Mouse (Mus musculus) C2C12 (cell line): ENCODE measurements around the gene Stk4. TPM values are rescaled to one million over a fixed set of nuclear protein-coding genes. Genes with fewer than 3 reads are reported as not detected.

Source experiments
- H3K27me3 ChIP-seq: one replicate; pipeline ENCODE4 v1.6.1; 2011; ENCODE audit not compliant: control insufficient read depth, insufficient read depth, insufficient read length
- H3K36me3 ChIP-seq: one replicate; pipeline ENCODE4 v1.6.1; 2011; ENCODE audit not compliant: control insufficient read depth, insufficient read depth
- H3K4me3 ChIP-seq: one replicate; pipeline ENCODE4 v1.5.1; 2011; ENCODE audit warnings: mild to moderate bottlenecking, control low read depth; ENCODE audit not compliant: poor library complexity, insufficient read depth, severe bottlenecking
- H3K79me2 ChIP-seq: one replicate; pipeline ENCODE4 v1.6.1; 2011; ENCODE audit not compliant: control insufficient read depth, insufficient read depth
- H3K79me3 ChIP-seq: one replicate; pipeline ENCODE4 v1.6.1; 2011; ENCODE audit warnings: low read depth, control low read depth
- H3ac ChIP-seq: one replicate; pipeline ENCODE3; 2011; ENCODE audit warnings: low read depth; ENCODE audit not compliant: control insufficient read depth, insufficient read length
- CEBPB ChIP-seq: IDR thresholded peaks from one replicate; pipeline ENCODE4 v1.6.1; 2011; ENCODE audit warnings: low read depth, mild to moderate bottlenecking, control low read depth, moderate library complexity
- CTCF ChIP-seq: IDR thresholded peaks from one replicate; pipeline ENCODE4 v1.5.1; 2011; ENCODE audit not compliant: control insufficient read depth, insufficient read depth, insufficient read length
- FOSL1 ChIP-seq: IDR thresholded peaks from one replicate; pipeline ENCODE4 v1.8.0; 2011; ENCODE audit warnings: mild to moderate bottlenecking, low read length; ENCODE audit not compliant: poor library complexity, insufficient read depth, severe bottlenecking
- MAX ChIP-seq: IDR thresholded peaks from one replicate; pipeline ENCODE4 v1.6.1; 2011; ENCODE audit warnings: mild to moderate bottlenecking, control low read depth
- MYOD1 ChIP-seq: IDR thresholded peaks from one replicate; pipeline ENCODE4 v1.6.1; 2011; ENCODE audit warnings: low read depth; ENCODE audit not compliant: control insufficient read depth, insufficient read length
- MYOG ChIP-seq: IDR thresholded peaks from one replicate; pipeline ENCODE4 v1.6.1; 2011; ENCODE audit not compliant: control insufficient read depth, insufficient read length; ENCODE audit errors: extremely low read depth
- USF1 ChIP-seq: IDR thresholded peaks from one replicate; pipeline ENCODE4 v1.6.1; 2011; ENCODE audit warnings: low read depth, mild to moderate bottlenecking, control low read depth, moderate library complexity
- polyA plus RNA-seq: library from polyadenylated mRNA; unstranded; fragments of >200 nt; fragmentation: generic; extraction: Trizol; gene quantifications from one replicate; pipeline ENCODE4 v1.2.1, GENCODE M21; 2012; ENCODE audit warnings: missing spikeins

Stk4 gene
- polyA plus RNA-seq, 1 experiment: 9.5 TPM

GRCm38 (mm10) chr2:164082175-164082574, 12.1 kb downstream of the Stk4 start:
- TF ChIP-seq MAX (no peak), USF1 (no peak), CTCF (no peak), FOSL1 (no peak), MYOD1 (no peak), CEBPB (no peak), MYOG (no peak)
- peaks cover 74% of the 10 kb centered on the region for H3K36me3 ChIP-seq
- H3K27me3 ChIP-seq: no peaks in the 10 kb centered on the region
- peaks cover 16% of the 10 kb centered on the region for H3K79me2 ChIP-seq
- no peak overlapping the region for H3K4me3 ChIP-seq
- H3K79me3 ChIP-seq: peaks cover 8% of the 10 kb centered on the region
- H3ac ChIP-seq: no peak overlapping the region

DNA sequence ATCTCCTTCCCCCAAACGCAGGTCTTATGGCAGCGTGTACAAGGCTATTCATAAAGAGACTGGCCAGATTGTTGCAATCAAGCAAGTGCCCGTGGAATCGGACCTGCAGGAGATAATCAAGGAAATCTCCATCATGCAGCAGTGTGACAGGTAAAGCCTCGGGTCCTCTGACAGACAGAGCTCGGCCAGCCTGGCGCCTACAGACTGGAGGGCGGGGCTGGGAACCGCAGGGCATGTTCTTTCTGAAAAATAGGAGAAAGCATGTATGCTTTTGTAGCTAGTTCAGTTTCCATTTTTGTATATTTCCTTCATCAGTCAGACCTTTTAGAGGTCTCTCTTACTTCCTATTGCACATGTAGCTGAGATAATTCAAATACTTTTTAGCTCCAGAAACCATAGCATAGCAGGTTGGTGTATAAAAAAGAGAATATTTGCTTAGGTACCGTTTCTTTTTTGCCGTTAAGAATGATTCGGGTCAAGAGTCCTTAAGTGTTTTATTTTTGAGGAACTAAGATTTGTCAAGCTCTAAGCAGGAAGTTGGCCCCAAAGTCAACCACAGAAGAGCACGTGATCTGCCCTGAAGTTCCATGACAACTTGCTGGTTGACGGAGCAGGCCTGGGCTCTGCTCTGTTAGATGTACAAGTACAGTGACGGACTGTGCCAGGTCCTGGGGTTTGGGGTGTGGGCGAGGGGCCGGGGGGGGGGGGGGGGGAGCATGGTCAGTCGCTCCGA, 13.7 kb downstream of the Stk4 start:
- TF ChIP-seq CEBPB (no peak), MYOG (no peak), CTCF (no peak), FOSL1 (no peak), USF1 (no peak), MYOD1 (no peak), MAX (no peak)
- no peaks in the 10 kb centered on the region for H3K27me3 ChIP-seq
- no peak overlapping the region for H3ac ChIP-seq
- H3K79me3 ChIP-seq: no peaks in the 10 kb centered on the region
- peaks cover 82% of the 10 kb centered on the region for H3K36me3 ChIP-seq
- no peaks in the 10 kb centered on the region for H3K79me2 ChIP-seq
- H3K4me3 ChIP-seq: no peak overlapping the region

DNA sequence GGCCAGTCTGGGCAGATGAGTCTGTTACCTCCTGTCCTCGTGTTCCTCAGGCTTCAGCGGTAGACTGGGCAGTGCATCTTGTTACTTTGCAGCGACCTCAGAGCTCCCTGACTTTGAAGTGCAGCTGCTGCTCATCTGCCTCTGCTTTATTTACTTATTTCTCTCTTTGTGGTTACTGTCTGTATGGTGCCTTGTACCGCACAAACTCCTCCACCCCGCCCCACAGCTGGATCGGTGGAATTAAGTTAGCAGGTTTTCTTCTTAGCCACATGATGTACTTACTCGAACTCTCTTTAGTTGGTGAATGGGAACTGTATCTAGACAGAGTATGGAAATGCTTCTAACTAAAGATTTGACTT, 14.2 kb downstream of the Stk4 start:
- Histone ChIP-seq H3ac (no peak overlapping the region), H3K79me2 (no peaks in the 10 kb centered on the region), H3K27me3 (no peaks in the 10 kb centered on the region), H3K36me3 (peaks cover 87% of the 10 kb centered on the region), H3K79me3 (no peaks in the 10 kb centered on the region), H3K4me3 (no peak overlapping the region)
- TF ChIP-seq MAX (no peak), FOSL1 (no peak), MYOD1 (no peak), USF1 (no peak), CEBPB (no peak), MYOG (no peak), CTCF (no peak)

GRCm38 (mm10) chr2:164087416-164088017, 17.4 kb downstream of the Stk4 start:
- TF ChIP-seq CEBPB: no peak
- no peak for TF ChIP-seq FOSL1
- TF ChIP-seq MAX: no peak
- TF ChIP-seq USF1: no peak
- no peak for TF ChIP-seq CTCF
- TF ChIP-seq MYOD1: no peak
- TF ChIP-seq MYOG: no peak

DNA sequence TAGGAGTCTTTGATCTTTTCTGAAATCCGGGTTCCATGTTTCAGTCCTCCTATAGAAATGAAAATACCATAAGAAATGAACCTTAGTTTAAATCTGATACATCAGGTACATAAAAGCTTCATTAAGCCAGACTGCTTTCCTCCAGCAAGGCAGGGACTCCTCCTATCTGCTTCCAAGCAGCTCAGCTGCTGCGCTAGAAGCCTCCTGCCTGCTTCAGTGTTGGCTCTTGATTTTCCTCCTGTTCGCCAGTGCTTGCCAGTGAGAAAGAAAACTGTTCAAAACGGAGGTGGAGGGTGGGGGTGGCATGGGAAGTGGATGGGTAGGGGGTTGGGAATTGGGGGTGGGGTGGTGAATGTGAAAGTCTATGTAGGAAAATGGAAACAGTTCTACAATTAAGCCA, 19.4 kb downstream of the Stk4 start:
- H3K36me3 ChIP-seq: peaks cover 56% of the 10 kb centered on the region
- no peaks in the 10 kb centered on the region for H3K79me3 ChIP-seq
- H3K27me3 ChIP-seq: no peaks in the 10 kb centered on the region
- peaks cover 8% of the 10 kb centered on the region for H3K79me2 ChIP-seq
- no peak overlapping the region for H3K4me3 ChIP-seq
- no peak overlapping the region for H3ac ChIP-seq
- no peak for TF ChIP-seq MYOG
- no peak for TF ChIP-seq CEBPB
- TF ChIP-seq CTCF: no peak
- TF ChIP-seq FOSL1: no peak
- no peak for TF ChIP-seq MAX
- no peak for TF ChIP-seq MYOD1
- TF ChIP-seq USF1: no peak

More at GRCm38 (mm10) chr2:164087416-164088017, 17.4 kb downstream of the Stk4 start:
- no peak overlapping the region for H3K4me3 ChIP-seq
- peaks cover 73% of the 10 kb centered on the region for H3K36me3 ChIP-seq
- H3K79me2 ChIP-seq: peaks cover 8% of the 10 kb centered on the region
- no peaks in the 10 kb centered on the region for H3K79me3 ChIP-seq
- H3K27me3 ChIP-seq: no peaks in the 10 kb centered on the region
- H3ac ChIP-seq: no peak overlapping the region

DNA sequence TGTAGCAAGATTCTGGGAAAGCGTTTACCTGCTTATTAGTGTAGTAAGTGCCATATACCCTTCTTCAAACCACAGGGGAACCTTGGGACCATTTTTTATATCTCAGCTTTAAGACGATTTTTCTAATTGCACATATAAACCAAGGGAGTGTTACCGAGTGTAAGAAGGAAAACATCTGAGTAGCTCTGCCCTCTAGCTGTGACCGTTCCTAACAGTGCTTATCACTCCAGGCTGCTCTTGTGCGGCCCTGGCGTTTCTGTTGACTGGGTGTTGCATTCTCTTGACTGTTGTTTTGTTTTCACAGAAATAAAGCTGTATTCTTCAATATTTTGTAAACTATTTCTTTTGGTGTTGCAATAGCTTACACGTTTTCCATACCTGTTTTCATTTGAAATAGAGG, 24.0 kb downstream of the Stk4 start:
- no peak overlapping the region for H3ac ChIP-seq
- peaks cover 38% of the 10 kb centered on the region for H3K36me3 ChIP-seq
- H3K4me3 ChIP-seq: no peak overlapping the region
- peaks cover 8% of the 10 kb centered on the region for H3K79me2 ChIP-seq
- H3K27me3 ChIP-seq: no peaks in the 10 kb centered on the region
- TF ChIP-seq CEBPB (no peak), MYOD1 (no peak), CTCF (no peak), MYOG (no peak), MAX (no peak), FOSL1 (no peak), USF1 (no peak)
- H3K79me3 ChIP-seq: no peaks in the 10 kb centered on the region
